Mouse (Mus musculus): ENCODE data around the gene Fam189b.

The Fam189b gene

DNA sequence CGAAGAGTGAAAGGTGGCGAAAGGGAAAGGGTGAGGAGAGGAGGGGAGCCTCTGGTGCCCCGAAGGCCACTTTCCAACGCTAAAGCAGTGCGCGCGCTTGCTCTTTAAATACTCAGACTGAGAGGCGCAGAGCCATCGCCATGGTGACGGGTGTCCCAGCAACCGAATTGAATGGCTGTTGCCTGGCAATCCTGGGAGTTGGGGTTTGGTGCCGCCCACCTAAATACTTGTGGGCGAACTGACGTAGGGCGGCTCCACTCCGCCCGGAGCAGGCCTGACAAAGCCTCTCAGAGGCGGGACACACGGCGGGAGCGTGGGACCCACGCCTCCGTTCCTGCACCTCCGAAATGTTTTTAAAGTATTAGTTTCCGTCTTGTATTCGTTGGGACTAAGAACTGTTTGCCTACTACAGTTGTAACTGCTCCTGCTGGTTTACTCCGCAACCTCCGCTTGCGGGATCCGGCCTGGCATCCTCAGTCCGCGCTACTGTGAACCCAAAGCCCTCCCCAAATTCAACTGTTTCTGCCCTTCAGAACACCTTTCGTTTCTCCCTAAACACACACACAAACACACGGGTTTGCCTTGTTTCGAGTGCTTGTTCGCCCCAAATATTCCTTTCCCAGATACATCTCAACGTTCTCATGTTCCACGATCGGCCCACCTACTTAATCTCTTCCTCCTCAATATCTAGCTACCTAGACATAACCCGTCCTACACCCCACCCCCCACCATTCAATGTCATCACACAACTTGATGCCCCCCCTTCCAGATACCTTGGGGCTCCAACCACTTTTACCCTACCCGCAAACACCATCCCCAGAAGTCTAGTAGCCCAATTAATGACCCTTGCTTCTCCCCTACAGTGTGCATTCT lies 44.6 kb downstream of the Fam189b start:
- peak; percentile 89 to 90 for DNase-seq (ENCODE audit: low spot score in 2 of 2)

DNA sequence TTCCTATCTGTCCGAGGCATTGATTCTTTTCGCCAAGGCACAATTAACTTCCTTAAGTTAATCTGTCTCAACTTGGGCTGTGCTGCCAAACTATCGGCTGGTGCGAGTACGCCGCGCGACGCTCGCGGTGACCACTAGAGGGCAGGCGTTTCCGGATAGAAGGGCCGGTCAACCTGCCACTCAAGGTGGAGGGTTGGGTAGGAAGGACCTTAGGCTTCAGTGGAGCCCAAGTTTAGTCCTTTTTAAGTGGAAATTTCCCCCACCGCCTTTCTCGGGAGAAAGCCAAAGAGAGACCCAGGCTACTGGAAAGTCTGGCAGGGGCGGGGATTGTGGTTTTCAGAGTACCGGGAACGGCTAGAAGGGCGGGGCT lies 45.2 kb downstream of the Fam189b start:
- peak; percentile 59 to 72 for DNase-seq (ENCODE audit: low spot score in 2 of 2)

DNA sequence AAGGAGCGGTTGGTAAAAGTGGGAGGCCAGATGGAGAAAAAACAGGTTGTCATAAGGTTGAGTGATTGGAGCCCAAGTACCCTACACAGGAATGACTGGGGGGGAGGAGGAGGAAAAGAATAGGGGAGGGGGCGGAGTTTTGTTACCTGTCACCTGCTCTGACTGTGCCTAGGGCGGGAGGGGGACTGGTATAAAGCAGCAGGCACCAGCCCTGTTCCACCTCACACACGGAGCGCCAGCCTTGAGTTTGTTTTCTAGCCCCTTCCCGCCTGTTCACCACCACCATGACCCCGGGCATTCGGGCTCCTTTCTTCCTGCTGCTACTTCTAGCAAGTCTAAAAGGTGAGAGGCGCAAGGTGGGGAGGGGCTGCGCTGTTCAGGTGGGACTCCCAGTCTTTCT lies 45.9 kb downstream of the Fam189b start, which contains the start of gene Muc1:
Gene Muc1 (plus strand): TSS at position 222 of the 400 bp plus-strand sequence.
- DNase-seq (ENCODE audit: low spot score in 2 of 2) = no peak

DNA sequence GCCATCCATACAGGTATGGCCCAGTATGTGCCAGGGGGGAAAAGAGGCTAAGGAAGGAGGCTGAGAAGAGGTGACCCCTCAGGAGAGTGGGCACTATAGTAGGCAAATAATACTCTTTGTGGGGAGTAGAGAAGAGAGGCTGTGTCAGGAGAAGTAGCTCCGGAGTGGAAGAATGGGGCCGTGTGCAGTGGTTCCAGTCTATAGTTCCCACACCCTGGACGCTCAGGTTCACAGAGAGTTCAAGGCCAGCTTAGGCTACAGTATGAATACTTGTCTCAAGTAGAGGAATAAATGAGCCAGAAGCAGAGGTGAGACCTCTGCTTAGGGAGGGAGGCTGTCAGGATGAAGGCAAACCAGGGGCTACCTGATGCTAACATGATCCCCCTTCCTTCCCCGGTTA lies 46.3 kb downstream of the Fam189b start:
- no peak for DNase-seq (ENCODE audit: low spot score in 2 of 2)

DNA sequence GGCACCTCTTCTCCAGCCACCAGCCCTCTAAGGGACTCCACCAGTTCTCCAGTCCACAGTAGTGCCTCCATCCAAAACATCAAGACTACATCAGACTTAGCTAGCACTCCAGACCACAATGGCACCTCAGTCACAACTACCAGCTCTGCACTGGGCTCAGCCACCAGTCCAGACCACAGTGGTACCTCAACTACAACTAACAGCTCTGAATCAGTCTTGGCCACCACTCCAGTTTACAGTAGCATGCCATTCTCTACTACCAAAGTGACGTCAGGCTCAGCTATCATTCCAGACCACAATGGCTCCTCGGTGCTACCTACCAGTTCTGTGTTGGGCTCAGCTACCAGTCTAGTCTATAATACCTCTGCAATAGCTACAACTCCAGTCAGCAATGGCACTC lies 47.6 kb downstream of the Fam189b start:
- DNase-seq (ENCODE audit: low spot score in 2 of 2) = no peak

DNA sequence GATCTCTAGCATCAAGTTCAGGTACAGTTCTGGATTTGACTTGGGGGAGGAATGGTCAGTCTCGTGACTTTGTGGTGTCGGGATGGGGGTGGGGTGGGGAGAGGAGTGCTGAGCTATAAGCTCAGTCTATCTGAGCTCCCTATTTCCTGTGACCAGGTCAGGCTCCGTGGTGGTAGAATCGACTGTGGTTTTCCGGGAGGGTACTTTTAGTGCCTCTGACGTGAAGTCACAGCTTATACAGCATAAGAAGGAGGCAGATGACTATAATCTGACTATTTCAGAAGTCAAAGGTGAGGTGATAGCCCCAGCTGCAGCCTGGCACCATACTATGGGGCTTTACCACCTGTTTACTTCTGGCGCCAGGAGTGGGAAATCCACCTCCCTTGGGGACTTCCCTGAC lies 48.4 kb downstream of the Fam189b start:
- no peak for DNase-seq (ENCODE audit: low spot score in 2 of 2)

DNA sequence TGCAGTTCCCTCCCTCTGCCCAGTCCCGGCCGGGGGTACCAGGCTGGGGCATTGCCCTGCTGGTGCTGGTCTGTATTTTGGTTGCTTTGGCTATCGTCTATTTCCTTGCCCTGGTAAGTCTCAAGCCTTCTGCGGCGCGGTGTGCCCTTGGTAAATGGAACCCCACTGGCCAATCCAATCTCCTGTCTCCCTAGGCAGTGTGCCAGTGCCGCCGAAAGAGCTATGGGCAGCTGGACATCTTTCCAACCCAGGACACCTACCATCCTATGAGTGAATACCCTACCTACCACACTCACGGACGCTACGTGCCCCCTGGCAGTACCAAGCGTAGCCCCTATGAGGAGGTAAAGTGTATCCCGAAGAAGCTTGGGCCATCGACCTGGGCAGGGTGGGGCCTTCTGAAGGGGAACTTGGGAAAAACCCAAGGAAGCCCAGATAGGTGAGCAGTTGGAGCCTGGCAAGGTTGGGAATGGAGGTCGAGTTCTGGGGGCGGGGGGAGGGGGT lies 48.9 kb downstream of the Fam189b start:
- no peak for DNase-seq (ENCODE audit: low spot score in 2 of 2)

DNA sequence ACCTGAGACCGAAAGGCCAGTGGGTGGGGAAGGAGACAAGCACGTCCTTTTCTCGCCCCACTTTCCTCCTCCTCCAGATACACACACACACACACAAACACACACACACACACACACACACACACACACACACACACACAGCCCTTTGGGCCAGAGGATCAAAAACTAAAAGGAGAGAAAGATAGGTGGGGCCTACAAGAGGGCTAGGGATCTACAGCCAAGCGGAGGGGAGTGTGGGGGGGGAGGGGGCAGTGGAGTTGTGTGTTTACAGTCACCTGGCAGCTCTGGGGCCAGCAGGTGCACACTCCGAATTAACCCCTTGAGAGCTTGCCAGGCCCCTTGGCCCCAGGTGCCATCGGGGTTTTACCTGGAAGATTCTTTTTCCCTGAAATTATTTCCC lies 49.7 kb downstream of the Fam189b start:
- no peak for DNase-seq (ENCODE audit: low spot score in 2 of 2)

DNA sequence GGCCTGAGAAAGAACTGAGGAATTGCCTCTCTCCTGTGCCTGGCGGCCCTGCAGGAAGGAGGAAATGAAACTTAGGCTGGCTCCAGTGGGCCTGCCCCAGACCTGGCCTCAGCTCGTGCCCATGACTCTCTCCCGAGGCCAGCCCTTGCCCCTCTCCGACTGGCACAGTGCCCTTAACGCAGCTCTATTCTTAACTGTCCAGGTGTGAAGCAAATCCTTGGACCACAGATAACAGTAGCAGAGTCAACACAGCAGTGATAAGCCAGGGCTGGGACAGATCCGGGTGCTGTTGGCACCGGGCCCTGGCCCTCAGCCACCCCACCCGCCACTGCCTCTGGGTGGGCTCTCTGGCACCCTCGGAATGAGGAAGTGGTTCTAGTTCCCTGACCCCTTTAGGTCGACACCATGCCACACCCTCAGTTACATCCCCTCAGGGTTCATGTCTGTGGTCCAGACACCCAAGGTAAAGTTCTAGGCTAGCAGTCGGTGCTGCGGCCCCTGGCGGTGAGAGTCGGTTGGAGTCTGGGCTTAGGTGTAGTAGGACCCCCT lies 50.7 kb downstream of the Fam189b start:
- DNase-seq (ENCODE audit: low spot score in 2 of 2) = no peak

DNA sequence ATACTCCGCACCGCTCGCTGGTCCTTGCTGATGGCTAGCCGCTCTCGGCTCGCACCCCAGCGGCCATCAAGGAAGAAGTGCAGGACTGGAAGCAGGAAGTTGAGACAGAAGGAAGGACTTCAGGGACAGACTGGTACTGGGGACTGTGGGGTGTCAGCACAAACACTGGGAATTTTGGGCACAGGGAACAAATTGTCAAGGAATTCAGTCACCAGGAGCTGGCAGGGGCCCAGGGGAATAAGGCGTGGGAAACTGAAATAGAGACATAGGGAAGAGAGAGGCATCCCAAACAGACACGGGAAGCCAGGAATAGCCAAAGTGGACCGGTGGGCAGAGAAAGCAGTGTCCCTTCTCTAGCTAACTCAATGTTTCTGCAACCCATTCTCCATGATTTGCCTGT lies 53.6 kb downstream of the Fam189b start:
- DNase-seq (ENCODE audit: low spot score in 2 of 2) = no peak

DNA sequence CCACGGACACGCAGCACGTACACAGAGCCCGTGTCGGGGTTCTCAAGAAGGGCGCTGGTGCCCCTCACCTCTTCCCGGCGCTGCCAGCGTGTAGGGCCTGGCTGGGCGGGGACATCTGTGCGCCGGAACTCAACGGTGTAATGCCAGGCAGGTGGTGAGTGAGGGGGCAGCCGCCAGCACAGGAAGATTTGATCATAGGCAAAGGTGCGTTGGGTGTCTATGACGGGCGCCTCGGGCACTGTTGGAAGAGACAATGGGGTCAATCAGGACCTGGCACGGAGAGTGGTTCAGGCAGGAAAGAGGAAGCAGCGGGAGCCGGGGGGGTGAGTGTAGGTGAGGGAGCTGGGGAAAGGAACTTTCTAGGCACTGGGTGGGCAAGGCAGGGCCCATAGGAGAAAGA lies 54.7 kb downstream of the Fam189b start:
- no peak for DNase-seq (ENCODE audit: low spot score in 2 of 2)

DNA sequence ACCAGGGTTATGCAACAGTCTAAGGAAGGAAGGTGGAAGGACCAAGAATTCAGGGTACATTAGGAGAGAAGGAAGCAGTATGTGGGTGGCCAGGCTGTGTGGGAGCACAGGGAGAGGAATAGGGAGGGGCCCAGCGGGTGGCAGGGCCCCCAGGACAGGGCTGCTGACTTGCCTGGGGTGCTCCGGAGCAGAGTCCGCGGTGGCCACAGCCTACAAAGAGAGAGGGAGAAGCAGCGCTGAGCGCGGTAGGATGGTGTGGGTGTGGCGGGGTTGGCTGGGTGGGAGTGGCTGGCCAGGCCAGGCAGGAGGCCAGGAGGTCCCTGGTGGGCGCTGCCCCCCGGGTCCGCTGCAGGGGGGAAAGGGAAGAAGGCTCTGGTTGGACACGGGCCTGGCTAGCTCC lies 55.6 kb downstream of the Fam189b start:
- no peak for DNase-seq (ENCODE audit: low spot score in 2 of 2)

Data from frontal cortex, postnatal 10 days (tissue).